Mouse (Mus musculus) brain, embryonic 14.5 days (tissue): ENCODE data around the gene Scpep1.

Experiments used
- CTCF ChIP-seq: fragments of 200-500 bp; IDR thresholded peaks from 2 replicates; pipeline ENCODE4 v1.5.1; 2012; ENCODE audit warnings: inconsistent platforms, mild to moderate bottlenecking, moderate library complexity, borderline replicate concordance; ENCODE audit not compliant: insufficient read depth, insufficient read length; ENCODE audit errors: extremely low read depth
- POLR2A ChIP-seq: fragments of 200-500 bp; IDR thresholded peaks from 2 replicates; pipeline ENCODE4 v1.6.1; 2012; ENCODE audit warnings: mild to moderate bottlenecking, inconsistent platforms, borderline replicate concordance; ENCODE audit not compliant: poor library complexity, insufficient read depth, insufficient read length, severe bottlenecking; ENCODE audit errors: extremely low read depth

GRCm38 (mm10) chr11:88899561-88899960, 55.7 kb downstream of the Scpep1 start:
- TF ChIP-seq CTCF = no peak
- no peak for TF ChIP-seq POLR2A
